Mouse (Mus musculus) erythroblast, embryonic 14.5 days (primary cell): ENCODE data around the gene Bcl6b.

Source experiments
- GATA1 ChIP-seq: IDR thresholded peaks from 2 replicates; pipeline ENCODE4 v1.6.1; 2012; ENCODE audit warnings: low read length, inconsistent platforms, mixed read lengths
- TAL1 ChIP-seq: IDR thresholded peaks from 3 replicates; pipeline ENCODE4 v1.6.1; 2012; ENCODE audit warnings: low read length, inconsistent platforms, mixed read lengths

- TF ChIP-seq GATA1 (no peak), TAL1 (no peak)
Observed at GRCm38 (mm10) chr11:70254337-70254736, 24.7 kb upstream of the Bcl6b start.
